Mouse (Mus musculus) heart, adult 9 months (tissue): Measurements from ENCODE around the gene Dcst1.

Experiments
- DNase-seq, 2 experiments: peaks; one replicate each; pipeline ENCODE4 v3.0.0; 2022; ENCODE audit warnings: low spot score in 2 of 2

The Dcst1 gene

GRCm38 (mm10) chr3:89365486-89366414 lies 697 bp upstream of the Dcst1 start:
- no peak for DNase-seq

GRCm38 (mm10) chr3:89364631-89365030 lies 422 bp downstream of the Dcst1 start:
- no peak for DNase-seq

GRCm38 (mm10) chr3:89361675-89362074 lies 3.4 kb downstream of the Dcst1 start, which contains the start of gene Dcst2:
Dcst2 (plus strand) TSS chr3:89361975.
- no peak for DNase-seq

GRCm38 (mm10) chr3:89360237-89360636 lies 4.8 kb downstream of the Dcst1 start:
- no peak for DNase-seq

- DNase-seq: no peak
These were observed 5.4 kb downstream of the Dcst1 start for GRCm38 (mm10) chr3:89359630-89360029.

- DNase-seq: no peak
These were observed 9.0 kb downstream of the Dcst1 start for GRCm38 (mm10) chr3:89356029-89356428.

GRCm38 (mm10) chr3:89355512-89355902 lies 9.5 kb downstream of the Dcst1 start:
- no peak for DNase-seq

GRCm38 (mm10) chr3:89354816-89355511 lies 10.1 kb downstream of the Dcst1 start:
- DNase-seq: peak; percentile 74 to 85

- no peak for DNase-seq
These were observed 13.8 kb downstream of the Dcst1 start for GRCm38 (mm10) chr3:89351271-89351670.

GRCm38 (mm10) chr3:89349869-89350501 lies 15.1 kb downstream of the Dcst1 start, which contains the start of gene Adam15:
Adam15 (minus strand) TSS chr3:89349996.
- peak; percentile 89 to 91 for DNase-seq

GRCm38 (mm10) chr3:89348911-89349868 lies 15.9 kb downstream of the Dcst1 start:
- peak; percentile 70 to 84 for DNase-seq

- DNase-seq: peak; percentile 59 to 75
These were observed 17.1 kb downstream of the Dcst1 start for GRCm38 (mm10) chr3:89347916-89348315.

- DNase-seq: peak in 1 of 2 experiments; percentile 51
These were observed 18.1 kb downstream of the Dcst1 start for GRCm38 (mm10) chr3:89346815-89347540.

- no peak for DNase-seq
These were observed 21.8 kb downstream of the Dcst1 start for GRCm38 (mm10) chr3:89343279-89343678.

- no peak for DNase-seq
These were observed 23.3 kb downstream of the Dcst1 start for GRCm38 (mm10) chr3:89341794-89342193.

- peak in 1 of 2 experiments; percentile 61 for DNase-seq
These were observed 24.6 kb downstream of the Dcst1 start for GRCm38 (mm10) chr3:89340465-89340864.

- DNase-seq: no peak
These were observed 25.6 kb downstream of the Dcst1 start for GRCm38 (mm10) chr3:89339416-89339815.

- no peak for DNase-seq
These were observed 27.1 kb downstream of the Dcst1 start, which contains the start of gene Efna4 for GRCm38 (mm10) chr3:89337721-89338578. Efna4 (minus strand) TSS chr3:89338028.

GRCm38 (mm10) chr3:89337062-89337720 lies 27.9 kb downstream of the Dcst1 start:
- DNase-seq: no peak
